Mouse (Mus musculus) small intestine, adult 2 months (tissue): ENCODE results near the gene Dynll2.
A peak's percentile ranks its signal among the peaks of the same experiment; 100 is the strongest.

Experiments used
- CTCF ChIP-seq: fragments of 200-500 bp; IDR thresholded peaks from 2 replicates; pipeline ENCODE4 v1.5.1; 2012; ENCODE audit warnings: low read depth, mild to moderate bottlenecking, control low read depth, inconsistent platforms, low read length, moderate library complexity, mixed read lengths; ENCODE audit not compliant: insufficient replicate concordance, insufficient read length; ENCODE audit errors: extremely low read depth
- POLR2A ChIP-seq: fragments of 200-500 bp; IDR thresholded peaks from 2 replicates; pipeline ENCODE4 v1.6.1; 2012; ENCODE audit warnings: low read depth, mild to moderate bottlenecking, control low read depth, inconsistent platforms, low read length, moderate library complexity

DNA sequence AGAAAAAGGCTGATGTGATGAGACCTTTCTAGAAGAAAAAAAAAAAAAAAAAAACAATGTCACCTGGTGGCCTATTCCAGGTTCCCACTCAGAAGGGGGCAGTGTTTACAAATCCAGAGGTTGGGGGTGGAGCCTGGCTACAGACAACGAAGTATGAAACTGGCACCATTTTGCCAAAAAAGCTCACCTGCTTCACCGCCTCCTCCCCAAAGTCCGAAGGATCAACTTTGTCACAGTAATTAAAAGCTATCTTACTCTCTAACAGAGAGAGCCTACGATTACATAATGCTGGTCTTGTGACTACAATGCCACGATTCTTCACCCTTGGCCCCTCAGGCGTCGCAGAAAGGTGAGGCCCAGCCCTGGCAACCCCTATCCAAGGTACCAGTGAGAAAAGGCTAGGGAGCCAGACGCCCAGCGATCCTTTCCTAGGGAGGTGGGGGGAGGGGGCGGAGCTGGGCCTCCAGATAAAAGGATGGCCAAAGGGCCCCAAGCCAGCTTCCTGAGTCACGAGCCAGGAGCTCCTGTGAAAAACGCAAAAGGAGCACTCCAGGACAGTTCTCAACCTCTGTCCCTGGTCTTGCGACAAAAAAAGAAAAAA lies 1.1 kb downstream of the Dynll2 start:
- TF ChIP-seq CTCF (peak; percentile 28; the same call in 1 of the 2 replicates), POLR2A (peak; percentile 79; the same call in 1 of the 2 replicates)
